Mouse (Mus musculus) adrenal gland, postnatal 10 days (tissue): ENCODE measurements around the gene Asic5. TPM values are rescaled to one million over a fixed set of nuclear protein-coding genes. Genes with fewer than 3 reads are reported as not detected.

Experiments used
- total RNA-seq, 2 experiments: library from RNA; stranded (reverse); gene quantifications; 2 replicates each; pipeline ENCODE4 v1.2.3; 2021

Gene Asic5
- total RNA-seq, 2 experiments from 2014 or later, result 0.48 to 0.90 TPM

Other genes with a start within 250 kb of the Asic5 start
- gene Ctso, start 49.7 kb upstream of the Asic5 start, total RNA-seq, result 10 to 100 TPM; 29.4 to 36.3 TPM
- 10 to 100 TPM; 29.6 to 65.4 TPM for gene Tdo2, start 6.1 kb upstream of the Asic5 start, total RNA-seq
- 10 to 100 TPM; 15.5 to 17.1 TPM for gene Gucy1b1, start 92.4 kb downstream of the Asic5 start, total RNA-seq
- gene Gucy1a1, start 163.5 kb downstream of the Asic5 start, total RNA-seq, result 10 to 100 TPM; 41.8 to 47.6 TPM